Mouse (Mus musculus): ENCODE data around the gene Svop.

GRCm38 (mm10) chr5:113989437-113990024 is 101.8 kb downstream of the Svop start:
- TF ChIP-seq CTCF (IDR thresholded peaks at IDR 0.05; ENCODE audit: insufficient read depth, low read length), result no peak
- TF ChIP-seq POLR2A (IDR thresholded peaks at IDR 0.05; ENCODE audit: borderline replicate concordance, extremely low read depth, low read depth, low read length), result no peak

Measured in lung, adult 2 months (tissue).